Mouse (Mus musculus) thymus, postnatal 10 days (tissue): ENCODE results near the gene Osbpl9.

ENCODE experiments used
- DNase-seq, 2 experiments: peaks; one replicate each; pipeline ENCODE4 v3.0.0; 2021; ENCODE audit warnings: low spot score in 2 of 2

Osbpl9 gene

DNA sequence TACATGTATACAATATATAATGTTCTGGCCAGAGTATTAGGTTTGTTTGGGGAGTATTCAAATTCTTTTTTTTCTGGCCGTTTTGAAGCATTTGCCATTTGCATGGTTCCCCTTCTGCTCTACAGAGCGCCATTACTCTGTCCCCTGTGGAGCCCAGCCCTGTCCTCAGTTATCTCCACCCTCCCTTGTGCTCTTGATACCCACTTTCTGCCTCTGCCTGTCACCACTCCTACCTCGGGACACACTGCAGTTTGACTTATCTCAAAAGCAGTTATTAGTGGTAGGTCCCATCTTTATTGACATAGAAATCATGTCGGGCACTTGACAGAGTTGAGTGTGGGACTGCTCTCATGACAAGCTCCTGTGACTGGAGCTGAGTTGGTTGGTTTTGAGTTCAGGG lies 159.3 kb downstream of the Osbpl9 start:
- DNase-seq = no peak

DNA sequence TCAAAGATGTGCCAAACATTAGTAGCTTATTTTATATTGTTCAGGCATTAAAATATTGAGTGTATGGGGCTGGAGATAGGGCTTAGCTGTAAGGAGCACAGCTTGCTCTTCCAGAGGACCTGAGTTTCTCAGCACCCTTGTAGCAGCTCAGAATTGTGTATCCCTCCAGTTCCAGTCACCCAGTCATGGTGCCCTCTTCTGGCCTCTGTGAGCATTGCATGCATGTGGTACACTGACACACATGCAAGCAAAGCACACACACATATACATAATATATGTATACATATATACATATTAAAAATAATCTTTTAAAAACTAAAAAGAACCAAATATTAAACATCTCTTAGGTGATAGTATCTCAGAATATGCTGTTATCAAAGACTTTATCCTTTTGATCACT lies 165.7 kb downstream of the Osbpl9 start:
- DNase-seq = peak; percentile 52 to 75

DNA sequence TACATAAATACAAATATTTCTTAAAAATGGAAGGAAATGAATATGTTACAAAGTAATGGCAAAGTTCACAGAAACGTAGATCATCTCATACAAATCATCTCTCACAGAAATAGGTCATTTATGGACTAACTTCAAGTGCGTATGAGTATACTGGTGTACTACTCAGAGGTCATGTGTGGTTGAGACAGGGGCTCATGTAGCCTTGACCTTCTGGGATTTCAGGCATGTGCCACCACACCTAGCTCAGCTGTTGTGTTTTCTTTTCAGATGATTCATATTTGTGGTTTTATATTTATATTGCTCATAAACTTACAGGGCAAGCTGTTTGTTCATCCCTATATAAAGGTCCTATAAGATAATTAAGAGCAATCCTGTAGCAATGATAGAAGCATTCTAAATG lies 171.8 kb downstream of the Osbpl9 start:
- DNase-seq = no peak

DNA sequence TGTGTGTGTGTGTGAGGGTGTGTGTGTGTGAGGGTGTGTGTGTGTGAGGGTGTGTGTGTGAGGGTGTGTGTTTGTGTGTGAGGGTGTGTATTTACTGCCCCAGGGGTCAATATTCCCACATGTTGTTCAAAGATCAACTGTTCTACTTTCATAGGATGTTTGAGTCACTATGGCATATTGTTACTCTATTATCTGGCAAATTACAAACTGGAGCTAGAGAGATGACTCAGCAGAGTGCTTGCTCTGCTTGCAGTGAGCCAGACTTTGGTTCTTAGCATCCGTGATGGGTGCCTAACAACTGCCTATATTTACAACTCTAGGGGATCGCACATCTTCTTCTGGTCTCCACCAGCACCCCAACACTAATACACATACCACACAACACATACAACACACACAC lies 172.2 kb downstream of the Osbpl9 start:
- DNase-seq = no peak

DNA sequence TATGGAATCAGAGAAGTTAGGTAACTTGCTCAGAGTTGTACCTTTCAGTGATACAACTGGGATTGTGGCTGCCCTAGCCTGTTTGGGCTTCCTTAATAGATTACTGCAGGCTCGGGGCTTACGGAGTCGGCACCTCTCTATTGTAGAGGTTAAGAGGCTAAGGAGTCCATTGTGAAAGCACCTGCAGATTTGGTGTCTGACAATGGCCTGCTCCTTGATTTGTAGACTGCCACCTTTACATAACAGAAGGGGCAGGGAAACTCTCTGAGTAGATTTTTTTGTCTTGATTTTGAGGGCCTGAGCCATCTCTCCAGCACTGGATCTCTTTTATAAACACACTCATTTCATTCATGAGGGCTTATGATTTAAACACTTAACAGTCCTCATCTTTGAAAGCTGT lies 175.5 kb downstream of the Osbpl9 start:
- DNase-seq = no peak

DNA sequence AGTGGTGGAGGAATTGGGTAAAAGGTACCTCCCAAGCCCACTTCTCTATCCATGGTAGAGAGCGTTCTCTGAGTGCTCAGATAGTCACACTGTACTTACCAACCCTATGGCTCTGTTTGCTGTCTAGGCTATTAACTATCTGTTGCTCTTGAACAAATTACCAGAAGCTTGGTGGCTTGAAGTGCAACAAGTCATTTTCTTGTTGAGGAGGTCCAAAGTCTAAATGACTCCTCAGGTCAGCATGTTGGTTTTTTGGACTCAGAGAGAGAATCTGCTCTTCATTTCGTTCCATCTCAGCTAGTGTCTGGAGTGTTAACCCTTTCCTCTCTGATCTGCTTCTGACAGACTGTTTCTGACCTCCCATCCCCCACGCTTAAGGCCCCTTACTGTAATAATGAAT lies 177.0 kb downstream of the Osbpl9 start:
- no peak for DNase-seq

DNA sequence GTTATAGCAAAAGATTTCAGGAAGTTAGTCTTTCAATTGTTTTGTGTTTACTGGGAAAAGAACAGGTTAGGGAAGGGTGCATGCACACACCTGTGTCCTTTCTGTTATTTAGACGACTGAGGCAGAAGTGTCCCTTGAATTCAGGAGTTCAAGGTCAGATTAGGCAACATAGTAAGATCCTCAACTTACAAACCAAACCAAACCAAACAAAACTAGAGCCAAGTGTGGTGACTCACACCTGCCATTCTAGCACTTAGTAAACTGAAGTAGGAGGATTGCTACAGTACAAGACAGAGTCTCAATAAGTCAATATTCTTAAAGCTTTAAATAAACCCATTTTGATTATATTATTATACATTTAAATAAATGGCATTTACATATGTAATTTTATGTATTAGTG lies 180.1 kb downstream of the Osbpl9 start:
- no peak for DNase-seq

- DNase-seq = no peak
Measured at GRCm38 (mm10) chr4:109019301-109019700, 182.8 kb downstream of the Osbpl9 start.

DNA sequence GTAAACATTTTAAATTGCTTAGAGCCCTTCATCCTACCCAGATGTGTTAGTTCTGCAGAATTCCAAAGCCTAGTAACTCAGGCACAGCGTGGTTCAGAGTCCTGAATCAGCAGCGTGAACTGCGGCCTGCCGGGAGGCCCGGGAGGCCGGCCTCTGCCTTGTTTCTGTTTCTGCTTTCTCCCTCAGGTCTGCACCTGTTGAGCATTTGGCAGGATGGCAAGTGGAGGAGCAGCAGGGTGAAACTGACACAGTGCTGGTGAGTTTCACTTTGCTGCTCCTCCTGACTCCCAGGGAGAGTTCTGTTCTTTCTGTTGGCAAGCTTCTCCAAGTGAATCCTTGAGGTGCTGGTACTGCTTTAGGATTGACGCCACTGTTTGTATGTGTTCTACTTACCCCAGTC lies 184.6 kb downstream of the Osbpl9 start:
- DNase-seq = no peak

GRCm38 (mm10) chr4:109014091-109014490 lies 188.0 kb downstream of the Osbpl9 start:
- DNase-seq = no peak
